Mouse (Mus musculus) megakaryocyte, embryonic 14.5 days (primary cell): ENCODE data around the gene Tgfb1i1.

Source experiments
- FLI1 ChIP-seq: IDR thresholded peaks from 2 replicates; pipeline ENCODE4 v1.6.1; 2012; ENCODE audit warnings: low read length, inconsistent platforms, mixed read lengths
- GATA1 ChIP-seq: IDR thresholded peaks from 3 replicates; pipeline ENCODE4 v1.6.1; 2012; ENCODE audit warnings: mixed read lengths, low read length, inconsistent platforms, borderline replicate concordance

DNA sequence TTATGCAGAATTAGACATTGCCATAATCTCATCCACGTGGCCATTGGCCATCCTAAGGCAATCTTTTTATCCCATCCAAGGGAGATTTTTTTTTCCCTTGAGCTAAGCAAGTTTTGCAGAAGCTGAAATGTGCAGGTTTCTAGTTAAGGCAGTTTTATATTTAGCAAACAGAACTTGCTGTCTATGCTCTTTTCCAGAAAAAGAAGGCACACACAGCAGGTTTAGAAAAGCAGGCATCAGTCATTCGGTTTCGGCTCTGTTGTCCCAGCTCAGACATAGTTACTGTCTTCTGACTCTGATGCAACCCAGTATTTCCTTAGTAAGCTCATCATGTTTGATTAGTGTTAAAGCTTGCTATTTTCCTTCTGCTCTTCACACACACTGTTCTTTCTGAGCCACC lies 25.7 kb upstream of the Tgfb1i1 start:
- TF ChIP-seq GATA1, result no peak
- TF ChIP-seq FLI1, result no peak
